Mouse (Mus musculus): ENCODE data around the gene Slc1a7. TPM values are rescaled to one million over a fixed set of nuclear protein-coding genes. Genes with fewer than 3 reads are reported as not detected.

The Slc1a7 gene
- not detected for polyA plus RNA-seq (2015; fragmentation: Illumina TruSeq; extraction: RNeasy Lipid Tissue Mini Kit (QIAGEN cat#74804); ENCODE audit: insufficient read depth, low replicate concordance)

GRCm38 (mm10) chr4:107967966-107968682, at the start of gene Slc1a7:
Gene Slc1a7 (plus strand): TSS chr4:107968332.

GRCm38 (mm10) chr4:107923145-107923802, 44.9 kb upstream of the Slc1a7 start, which contains the start of gene Cpt2:
Gene Cpt2 (minus strand): TSS chr4:107923610.

Other genes starting within 250 kb of the Slc1a7 start
- 6.7 TPM for gene Lrp8, start 166.1 kb upstream of the Slc1a7 start, polyA plus RNA-seq (2015; fragmentation: Illumina TruSeq; extraction: RNeasy Lipid Tissue Mini Kit (QIAGEN cat#74804); ENCODE audit: insufficient read depth, low replicate concordance)
- gene Magoh, start 88.6 kb upstream of the Slc1a7 start, polyA plus RNA-seq (2015; fragmentation: Illumina TruSeq; extraction: RNeasy Lipid Tissue Mini Kit (QIAGEN cat#74804); ENCODE audit: insufficient read depth, low replicate concordance): 166 TPM
- gene 0610037L13Rik, start 78.5 kb upstream of the Slc1a7 start, polyA plus RNA-seq (2015; fragmentation: Illumina TruSeq; extraction: RNeasy Lipid Tissue Mini Kit (QIAGEN cat#74804); ENCODE audit: insufficient read depth, low replicate concordance): 61.0 TPM
- gene Cpt2, start 44.7 kb upstream of the Slc1a7 start, polyA plus RNA-seq (2015; fragmentation: Illumina TruSeq; extraction: RNeasy Lipid Tissue Mini Kit (QIAGEN cat#74804); ENCODE audit: insufficient read depth, low replicate concordance): 19.9 TPM
- gene Podn, start 128.1 kb downstream of the Slc1a7 start, polyA plus RNA-seq (2015; fragmentation: Illumina TruSeq; extraction: RNeasy Lipid Tissue Mini Kit (QIAGEN cat#74804); ENCODE audit: insufficient read depth, low replicate concordance): 2.0 TPM
- 311 TPM for gene Scp2, start 176.7 kb downstream of the Slc1a7 start, polyA plus RNA-seq (2015; fragmentation: Illumina TruSeq; extraction: RNeasy Lipid Tissue Mini Kit (QIAGEN cat#74804); ENCODE audit: insufficient read depth, low replicate concordance)
- gene Echdc2, start 197.1 kb downstream of the Slc1a7 start, polyA plus RNA-seq (2015; fragmentation: Illumina TruSeq; extraction: RNeasy Lipid Tissue Mini Kit (QIAGEN cat#74804); ENCODE audit: insufficient read depth, low replicate concordance): 1.8 TPM
- not detected for gene Zyg11a, start 249.7 kb downstream of the Slc1a7 start, polyA plus RNA-seq (2015; fragmentation: Illumina TruSeq; extraction: RNeasy Lipid Tissue Mini Kit (QIAGEN cat#74804); ENCODE audit: insufficient read depth, low replicate concordance)

Data from spleen, adult 10 weeks (tissue).